Mouse (Mus musculus) natural killer cell, adult 2 months (primary cell): Measurements from ENCODE around the gene Adora1.

Source experiments
- DNase-seq, 2 experiments: peaks; one replicate each; pipeline ENCODE4 v3.0.0; 2022; ENCODE audit warnings: low spot score in 2 of 2

Adora1 gene

DNA sequence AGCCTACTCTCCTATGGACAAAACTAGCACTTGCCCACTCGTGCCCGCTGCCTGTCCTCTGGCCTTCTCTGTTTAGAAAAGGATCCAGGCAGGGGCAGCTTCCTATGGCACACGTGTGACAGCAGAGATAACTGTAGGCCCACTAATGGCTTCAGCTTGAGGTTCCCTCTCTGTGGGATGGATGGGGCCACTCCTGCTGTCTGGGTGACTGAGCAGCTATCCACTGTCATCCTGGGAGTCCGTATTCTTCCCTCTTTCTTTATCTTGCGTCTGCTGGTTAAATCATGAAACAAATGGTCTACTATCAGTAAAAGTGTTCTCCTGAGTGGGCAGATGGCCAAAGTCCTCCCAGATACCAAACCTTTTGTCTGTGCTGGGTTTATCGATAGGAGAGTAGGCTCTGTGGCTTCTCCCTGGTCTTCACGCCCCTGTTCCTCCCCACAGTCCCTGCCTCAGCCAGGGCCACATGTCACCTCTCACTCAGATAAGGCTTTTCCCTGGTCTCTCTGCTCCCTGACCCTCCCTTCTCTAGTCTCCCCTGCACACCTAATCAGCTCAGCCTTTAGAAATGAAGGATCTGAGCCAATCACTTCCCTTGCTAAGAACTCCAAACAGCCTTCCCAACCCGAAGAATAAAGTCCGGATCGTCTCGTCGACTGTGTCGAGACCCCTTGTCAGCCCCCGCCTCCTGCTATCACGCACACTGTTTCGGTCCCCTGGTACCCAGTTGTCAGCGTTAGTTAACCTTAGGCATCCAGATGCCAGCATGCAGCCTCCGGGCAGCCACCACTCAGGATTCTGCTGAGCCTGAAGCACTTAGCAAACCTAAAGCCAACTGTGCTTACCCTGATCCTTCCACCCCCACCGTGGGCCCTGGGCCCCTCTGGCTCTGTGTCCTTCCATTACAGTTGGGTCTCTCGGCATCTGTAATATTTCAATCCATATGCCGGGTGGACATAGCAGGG, 82.3 kb downstream of the Adora1 start:
- DNase-seq = no peak

DNA sequence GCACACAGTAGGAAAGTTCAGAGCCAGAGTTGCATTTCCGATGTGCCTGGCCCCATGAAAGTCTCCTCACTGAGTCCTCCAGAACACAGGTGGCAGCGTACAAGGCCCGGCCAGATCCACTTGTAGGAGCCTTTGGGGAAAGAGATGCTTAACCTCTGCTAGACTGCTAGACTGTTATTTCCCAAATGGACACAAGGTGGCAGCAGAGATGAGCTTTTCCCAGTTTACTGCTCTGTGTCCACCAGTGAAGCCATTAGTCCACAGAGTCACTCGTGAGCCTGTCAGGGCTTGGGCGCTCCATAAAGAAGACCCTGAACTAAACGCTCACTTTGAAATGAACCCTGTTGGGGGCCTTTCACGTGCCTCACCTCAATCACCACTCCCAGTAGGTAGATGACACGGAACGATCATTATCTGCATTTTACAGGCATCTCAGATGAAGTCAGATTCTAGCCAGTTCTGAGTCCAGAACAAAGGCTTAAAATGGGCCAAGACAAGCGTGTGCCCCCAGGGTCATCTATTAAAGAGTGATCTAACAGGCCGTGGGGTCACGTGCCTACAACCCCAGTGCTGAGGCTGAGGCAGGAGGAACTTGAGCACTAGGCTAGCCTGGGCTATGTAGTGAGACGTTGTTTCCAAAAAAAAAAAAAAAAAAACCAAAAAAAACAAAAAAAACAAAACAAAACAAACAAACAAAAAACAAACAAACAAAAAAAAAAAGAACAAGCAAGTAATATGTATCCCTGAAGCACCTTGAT, 83.4 kb downstream of the Adora1 start:
- peak; percentile 44 to 61 for DNase-seq

DNA sequence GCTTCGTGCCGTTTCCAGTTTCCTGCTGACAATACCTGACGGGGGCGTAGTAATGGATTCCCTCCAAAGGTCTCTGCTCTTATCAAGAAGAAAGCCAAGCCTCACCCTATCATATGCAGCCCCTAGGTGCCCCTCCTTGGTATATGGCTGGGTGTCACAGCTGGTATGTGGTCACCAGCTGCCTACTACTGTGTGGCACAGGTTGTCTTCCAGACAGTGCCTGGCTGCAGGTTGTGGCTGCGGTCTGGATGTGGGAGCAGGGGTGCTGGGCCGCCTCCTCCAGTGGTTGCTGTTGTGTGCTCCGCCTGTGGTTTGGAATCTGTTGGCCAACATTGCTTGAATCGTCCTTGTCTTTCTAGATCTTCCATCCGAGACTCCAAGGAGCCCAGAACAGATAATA, 84.5 kb downstream of the Adora1 start:
- DNase-seq = no peak

DNA sequence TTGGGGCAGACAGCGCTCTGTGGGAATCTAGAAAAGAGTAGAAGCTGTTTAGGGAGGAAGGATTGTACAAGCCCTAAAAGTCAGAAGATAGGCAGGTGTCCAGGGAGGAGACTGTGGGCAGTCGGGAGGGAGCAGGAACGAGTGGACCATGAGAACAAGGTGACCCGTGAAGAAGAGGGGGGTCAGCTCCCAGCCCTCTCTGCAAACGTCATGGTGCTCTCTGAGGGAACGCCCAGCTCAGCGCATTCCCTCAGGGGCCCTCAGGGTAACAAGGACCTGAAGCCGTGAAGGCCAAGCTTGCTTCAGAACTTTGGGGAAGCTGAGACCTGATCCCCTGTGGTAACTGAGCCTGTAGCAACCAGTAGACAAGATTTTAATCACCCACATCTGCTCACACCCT, 85.2 kb downstream of the Adora1 start:
- no peak for DNase-seq
